Mouse (Mus musculus) forebrain, embryonic 12.5 days (tissue): Measurements from ENCODE around the gene Myo18a. TPM values are rescaled to one million over a fixed set of nuclear protein-coding genes. Genes with fewer than 3 reads are reported as not detected.

Experiments
- ATAC-seq: fragments of 200-750 bp; cut with Nextera tagmentation; 2 replicates; pipeline ENCODE4 v1.8.0; 2017; ENCODE audit warnings: moderate TSS enrichment; ENCODE audit not compliant: low FRiP score
- H3K27ac ChIP-seq: fragments of 300-500 bp; sonication (generic); 2 replicates; pipeline ENCODE4 v1.5.1; 2016; ENCODE audit warnings: mild to moderate bottlenecking
- H3K27me3 ChIP-seq: fragments of 300-500 bp; sonication (generic); 2 replicates; pipeline ENCODE4 v1.6.1; 2016; ENCODE audit warnings: mild to moderate bottlenecking
- H3K36me3 ChIP-seq: fragments of 300-500 bp; sonication (generic); replicated peaks from 2 replicates; pipeline ENCODE4 v1.6.1; 2016; ENCODE audit warnings: mild to moderate bottlenecking
- H3K4me1 ChIP-seq: fragments of 300-500 bp; sonication (generic); 2 replicates; pipeline ENCODE4 v1.6.1; 2016
- H3K4me2 ChIP-seq: fragments of 300-500 bp; sonication (generic); 2 replicates; pipeline ENCODE4 v1.6.1; 2016; ENCODE audit warnings: mild to moderate bottlenecking, moderate library complexity
- H3K4me3 ChIP-seq: fragments of 300-500 bp; sonication (generic); replicated peaks from 2 replicates; pipeline ENCODE4 v1.5.1; 2016; ENCODE audit warnings: mild to moderate bottlenecking
- H3K9ac ChIP-seq: fragments of 300-500 bp; sonication (generic); 2 replicates; pipeline ENCODE4 v1.6.1; 2016; ENCODE audit warnings: mild to moderate bottlenecking
- H3K9me3 ChIP-seq: fragments of 300-500 bp; sonication (generic); 2 replicates; pipeline ENCODE4 v1.6.1; 2016
- WGBS: fragments of 180-500 bp; shearing (Covaris S2); methylation state at CpG from one replicate; pipeline ENCODE4 v1.1.7; 2016; 5-methylcytosine and 5-hydroxymethylcytosine counted together
- polyA plus RNA-seq: library from polyadenylated mRNA; unstranded; fragments of >200 nt; fragmentation: Nextera tagmentation; extraction: Ambion mirVana; gene quantifications from 2 replicates; pipeline ENCODE4 v1.2.1, GENCODE M21; 2016

Gene Myo18a
- polyA plus RNA-seq, 1 experiment from 2014 or later: 49.4 TPM

GRCm38 (mm10) chr11:77913505-77913904 lies 150.5 kb downstream of the Myo18a start:
- Histone ChIP-seq H3K27ac (no peak overlapping the region), H3K36me3 (no peaks in the 10 kb centered on the region), H3K4me1 (peaks cover 33% of the 10 kb centered on the region), H3K9ac (no peak overlapping the region), H3K27me3 (peaks cover 56% of the 10 kb centered on the region), H3K4me2 (no peak overlapping the region), H3K9me3 (no peaks in the 10 kb centered on the region), H3K4me3 (no peak overlapping the region)
- no peak for ATAC-seq
- 69% methylated on average over 6 of the region's 6 CpGs for WGBS

- H3K36me3 ChIP-seq: no peaks in the 10 kb centered on the region
- 0 out of 2 replicates have a peak overlapping the region, but pooled peaks have one; percentile 9 for H3K27ac ChIP-seq
- H3K4me2 ChIP-seq: peak overlapping the region; percentile 44
- no peaks in the 10 kb centered on the region for H3K9me3 ChIP-seq
- 0 out of 2 replicates have a peak, but pooled peaks have one; percentile 44 for ATAC-seq
- peak overlapping the region; percentile 38 for H3K9ac ChIP-seq
- H3K4me3 ChIP-seq: peak overlapping the region; percentile 19; the same call in 1 of the 2 replicates
- 3% methylated on average over 32 of the region's 32 CpGs for WGBS
- peaks cover 27% of the 10 kb centered on the region for H3K4me1 ChIP-seq
- H3K27me3 ChIP-seq: peaks cover 60% of the 10 kb centered on the region
Measured at GRCm38 (mm10) chr11:77914598-77915260, 151.7 kb downstream of the Myo18a start.

Other genes with a start within 250 kb of the Myo18a start
- gene Abhd15, start 248.1 kb upstream of the Myo18a start, polyA plus RNA-seq: 3.8 and 4.8 TPM in 2 replicates
- gene Trp53i13, start 247.3 kb upstream of the Myo18a start, polyA plus RNA-seq: 30.7 and 31.7 TPM in 2 replicates
- gene Gm10392, start 244.0 kb upstream of the Myo18a start, polyA plus RNA-seq: 0.17 TPM in 1 of 2 replicates, not detected in the other
- 27.7 and 28.5 TPM in 2 replicates for gene Taok1, start 155.4 kb upstream of the Myo18a start, polyA plus RNA-seq
- 5.3 and 5.5 TPM in 2 replicates for gene Nufip2, start 77.1 kb upstream of the Myo18a start, polyA plus RNA-seq
- gene Cryba1, start 38.0 kb upstream of the Myo18a start, polyA plus RNA-seq: 1.1 and 1.3 TPM in 2 replicates
- gene Gm10277, start 24.5 kb downstream of the Myo18a start, polyA plus RNA-seq: 2.1 and 2.9 TPM in 2 replicates
- 14.5 and 16.5 TPM in 2 replicates for gene Pipox, start 130.8 kb downstream of the Myo18a start, polyA plus RNA-seq
- gene Sez6, start 167.6 kb downstream of the Myo18a start, polyA plus RNA-seq: 54.0 and 62.2 TPM in 2 replicates
- gene Phf12, start 219.5 kb downstream of the Myo18a start, polyA plus RNA-seq: 29.1 and 29.6 TPM in 2 replicates